Mouse (Mus musculus) heart, postnatal 0 days (tissue): Measurements from ENCODE around the gene Mecom. TPM values are rescaled to one million over a fixed set of nuclear protein-coding genes. Genes with fewer than 3 reads are reported as not detected.

Experiments used
- ATAC-seq: fragments of 200-750 bp; cut with Nextera tagmentation; 2 replicates; pipeline ENCODE4 v1.8.0; 2017; ENCODE audit warnings: low read depth, moderate number of reproducible peaks, moderate library complexity; ENCODE audit not compliant: insufficient read depth
- DNase-seq: peaks from one replicate; pipeline ENCODE4 v3.0.0-alpha.2; 2016; ENCODE audit warnings: low spot score
- H3K27ac ChIP-seq: fragments of 300-500 bp; sonication (generic); 2 replicates; pipeline ENCODE4 v1.5.1; 2014; ENCODE audit warnings: low read depth, mild to moderate bottlenecking
- H3K27me3 ChIP-seq: fragments of 300-500 bp; sonication (generic); 2 replicates; pipeline ENCODE4 v1.6.1; 2014; ENCODE audit warnings: low read length, mixed read lengths; ENCODE audit not compliant: control insufficient read depth, insufficient read depth
- H3K36me3 ChIP-seq: fragments of 300-500 bp; sonication (generic); replicated peaks from 2 replicates; pipeline ENCODE4 v1.6.1; 2014; ENCODE audit warnings: low read length, mixed read lengths; ENCODE audit not compliant: control insufficient read depth, insufficient read depth
- H3K4me1 ChIP-seq: fragments of 300-500 bp; sonication (generic); 2 replicates; pipeline ENCODE4 v1.6.1; 2014; ENCODE audit warnings: antibody characterized with exemption; ENCODE audit not compliant: control insufficient read depth, insufficient read depth
- H3K4me2 ChIP-seq: fragments of 300-500 bp; sonication (generic); 2 replicates; pipeline ENCODE4 v1.6.1; 2014; ENCODE audit warnings: low read depth, mild to moderate bottlenecking, low read length, moderate library complexity
- H3K4me3 ChIP-seq: fragments of 300-500 bp; sonication (generic); 2 replicates; pipeline ENCODE4 v1.5.1; 2014; ENCODE audit warnings: low read depth, low read length
- H3K9ac ChIP-seq: fragments of 300-500 bp; sonication (generic); replicated peaks from 2 replicates; pipeline ENCODE4 v1.6.1; 2014; ENCODE audit warnings: low read depth, low read length, mixed read lengths
- H3K9me3 ChIP-seq: fragments of 300-500 bp; sonication (generic); replicated peaks from 2 replicates; pipeline ENCODE4 v1.6.1; 2016; ENCODE audit warnings: low read length; ENCODE audit not compliant: control insufficient read depth
- CTCF ChIP-seq: IDR thresholded peaks from 2 replicates; pipeline ENCODE4 v1.5.1; 2016; ENCODE audit warnings: antibody characterized with exemption, control low read depth, low read depth
- EP300 ChIP-seq: IDR thresholded peaks from 2 replicates; pipeline ENCODE4 v1.6.1; 2016; ENCODE audit warnings: antibody characterized with exemption, low read depth
- WGBS: fragments of 180-500 bp; shearing (Covaris S2); extraction: QIAGEN DNeasy Blood & Tissue Kit; methylation state at CpG from one replicate; pipeline ENCODE4 v1.1.7; 2014; 5-methylcytosine and 5-hydroxymethylcytosine counted together
- polyA plus RNA-seq: library from polyadenylated mRNA; unstranded; fragments of >200 nt; fragmentation: Nextera tagmentation; extraction: Ambion mirVana; gene quantifications from 2 replicates; pipeline ENCODE4 v1.2.1, GENCODE M21; 2015
- total RNA-seq: library from RNA; depleted of rRNA; stranded (reverse); fragments of >200 nt; gene quantifications from 2 replicates; pipeline ENCODE4 v1.2.3, GENCODE M21; 2014; ENCODE audit warnings: low replicate concordance; rRNA removed

The Mecom gene
- total RNA-seq (18.9 and 29.6 TPM in 2 replicates), polyA plus RNA-seq (8.4 and 8.5 TPM in 2 replicates)

DNA sequence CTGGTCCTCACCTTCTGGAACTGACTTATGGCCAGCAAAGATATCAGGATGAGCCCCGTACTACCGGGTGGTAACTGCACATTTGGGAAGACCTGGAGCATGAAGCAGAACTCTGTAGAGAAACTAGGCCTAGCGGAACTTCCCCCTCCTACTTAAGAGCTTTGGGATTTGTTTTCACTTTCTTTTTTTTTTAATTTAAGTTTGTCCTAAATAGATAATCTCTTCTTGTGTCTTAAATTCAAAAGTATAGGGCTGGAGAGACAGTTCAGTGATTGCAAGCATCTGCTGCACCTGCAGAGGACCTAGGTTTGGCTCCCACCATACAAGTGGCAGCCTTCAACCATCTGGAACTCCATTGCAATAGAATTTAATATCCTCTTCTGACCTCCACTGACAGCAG lies at the start of gene Mecom:
Gene Mecom (minus strand): TSS at position 101 of the 400 bp plus-strand sequence.
- peak within 1 kb of the TSS; percentile 29 for H3K4me3 ChIP-seq
- no peak for ATAC-seq
- H3K27ac ChIP-seq, result peak within 1 kb of the TSS; percentile 74
- H3K27me3 ChIP-seq, result no peaks in the 10 kb centered on the region
- H3K4me1 ChIP-seq, result peaks cover 13% of the 10 kb centered on the region
- no peaks in the 10 kb centered on the region for H3K9me3 ChIP-seq
- no peaks in the 10 kb centered on the region for H3K36me3 ChIP-seq
- TF ChIP-seq EP300 (no peak), CTCF (no peak)
- 76% methylated on average over 3 of the region's 3 CpGs for WGBS
- H3K9ac ChIP-seq, result no peak within 1 kb of the TSS
- peak within 1 kb of the TSS; percentile 62 for H3K4me2 ChIP-seq
- DNase-seq, result no peak

DNA sequence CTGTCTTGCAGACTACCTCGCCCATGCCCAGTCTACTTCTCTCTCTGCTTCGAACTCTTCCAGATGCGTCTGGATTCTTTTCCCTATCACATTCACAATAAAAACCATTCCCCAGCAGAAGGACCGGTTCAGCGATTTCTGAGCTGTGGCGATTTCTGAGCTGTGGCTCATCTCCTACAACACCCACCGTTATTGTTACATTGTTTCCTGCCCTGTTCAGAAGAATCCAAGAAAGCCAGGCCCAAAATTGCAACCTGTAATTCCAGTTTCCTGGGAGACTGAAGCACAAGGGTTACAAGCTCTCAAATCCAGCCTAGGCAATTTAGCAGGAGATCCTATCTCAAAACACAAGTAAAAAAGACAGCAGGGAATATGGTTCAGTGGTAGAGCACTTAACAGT lies 49.5 kb upstream of the Mecom start:
- no peak overlapping the region for H3K4me2 ChIP-seq
- peaks cover 8% of the 10 kb centered on the region for H3K4me1 ChIP-seq
- no peaks in the 10 kb centered on the region for H3K27me3 ChIP-seq
- ATAC-seq (no peak), DNase-seq (no peak)
- no peaks in the 10 kb centered on the region for H3K36me3 ChIP-seq
- H3K9me3 ChIP-seq, result no peaks in the 10 kb centered on the region
- 89% methylated on average over 7 of the region's 7 CpGs for WGBS
- no peak overlapping the region for H3K27ac ChIP-seq
- no peak for TF ChIP-seq CTCF
- no peak for TF ChIP-seq EP300
- no peak overlapping the region for H3K4me3 ChIP-seq
- H3K9ac ChIP-seq, result no peak overlapping the region

GRCm38 (mm10) chr3:30595111-30595832 lies 47.5 kb upstream of the Mecom start:
- H3K4me2 ChIP-seq, result peak overlapping the region; percentile 89
- peak overlapping the region; percentile 36; the same call in 1 of the 2 replicates for H3K27ac ChIP-seq
- TF ChIP-seq CTCF, result no peak
- ATAC-seq (peak; percentile 54; the same call in 1 of the 2 replicates), DNase-seq (peak; percentile 27)
- H3K9me3 ChIP-seq, result no peaks in the 10 kb centered on the region
- peak overlapping the region; percentile 75 for H3K9ac ChIP-seq
- WGBS, result under 1% methylated on average over 55 of the region's 62 CpGs
- peak overlapping the region; percentile 64 for H3K4me3 ChIP-seq
- no peaks in the 10 kb centered on the region for H3K27me3 ChIP-seq
- no peaks in the 10 kb centered on the region for H3K36me3 ChIP-seq
- peaks cover 8% of the 10 kb centered on the region for H3K4me1 ChIP-seq

DNA sequence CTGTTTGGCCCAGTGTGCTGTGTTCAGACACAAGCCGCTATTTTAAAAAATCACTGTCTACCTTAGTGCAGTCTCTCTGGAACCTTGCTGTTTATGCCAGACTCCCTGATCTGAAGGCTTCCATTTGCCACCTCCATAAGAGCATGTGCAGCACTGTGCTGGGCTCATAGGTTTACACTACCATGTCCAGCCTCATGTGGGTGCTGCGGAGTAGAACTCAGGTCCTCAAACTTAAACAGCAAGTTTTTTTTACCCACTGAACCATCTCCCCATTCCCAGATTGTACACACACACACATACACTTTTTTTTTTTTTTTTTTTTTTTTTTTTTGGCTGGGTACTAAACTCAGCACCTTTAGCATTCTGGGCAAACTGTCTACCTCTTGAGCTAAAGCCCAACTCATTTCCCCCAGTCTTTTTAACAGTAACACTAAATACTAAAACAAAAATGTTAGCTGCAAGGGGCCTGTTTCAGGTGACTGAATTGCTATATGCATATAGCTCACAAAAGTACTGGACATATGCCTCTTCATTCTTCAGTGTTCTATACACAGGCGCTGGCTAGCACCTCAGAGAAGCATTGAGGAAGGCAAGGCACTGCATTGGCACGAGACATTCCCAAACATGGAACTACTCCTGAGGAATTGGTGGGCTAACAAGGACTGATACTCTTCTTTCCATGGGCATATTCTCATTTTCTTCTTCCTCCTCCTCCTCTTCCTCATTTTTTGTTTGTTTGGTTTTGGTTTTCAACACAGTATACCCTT lies 46.1 kb upstream of the Mecom start:
- H3K4me1 ChIP-seq, result no peaks in the 10 kb centered on the region
- ATAC-seq (no peak), DNase-seq (no peak)
- H3K36me3 ChIP-seq, result no peaks in the 10 kb centered on the region
- no peak overlapping the region for H3K9ac ChIP-seq
- TF ChIP-seq CTCF (peak; percentile 15; the same call in 1 of the 2 replicates), EP300 (no peak)
- WGBS, result 76% methylated on average over 4 of the region's 4 CpGs
- no peaks in the 10 kb centered on the region for H3K27me3 ChIP-seq
- no peaks in the 10 kb centered on the region for H3K9me3 ChIP-seq
- H3K4me3 ChIP-seq, result no peak overlapping the region
- no peak overlapping the region for H3K4me2 ChIP-seq
- H3K27ac ChIP-seq, result no peak overlapping the region

DNA sequence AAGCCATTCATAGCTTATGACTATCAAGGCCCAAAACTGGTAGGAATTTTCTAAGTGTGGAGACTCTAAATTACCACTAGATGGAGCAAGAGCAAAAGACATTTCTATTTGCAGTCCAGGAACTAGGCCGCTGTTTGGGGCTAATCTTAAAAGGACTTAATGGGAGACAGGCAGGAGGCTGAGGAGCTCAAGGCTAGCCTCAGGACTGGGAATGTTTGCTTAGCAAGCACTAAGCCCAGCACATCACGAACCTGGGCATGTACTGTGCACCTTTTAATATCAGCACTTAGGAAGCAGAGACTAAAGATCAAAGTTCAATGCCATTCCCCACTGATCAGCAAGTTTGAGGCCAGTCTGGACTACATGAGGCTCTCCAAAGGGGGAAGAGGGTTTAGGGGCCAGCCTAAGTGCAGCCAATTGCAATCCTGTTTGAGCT lies 44.6 kb upstream of the Mecom start:
- Histone ChIP-seq H3K9me3 (no peaks in the 10 kb centered on the region), H3K36me3 (no peaks in the 10 kb centered on the region), H3K4me1 (no peaks in the 10 kb centered on the region), H3K27ac (no peak overlapping the region), H3K27me3 (no peaks in the 10 kb centered on the region), H3K9ac (no peak overlapping the region), H3K4me2 (no peak overlapping the region), H3K4me3 (no peak overlapping the region)
- TF ChIP-seq CTCF (peak; percentile 69), EP300 (no peak)
- peak; percentile 32 for ATAC-seq
- DNase-seq, result peak; percentile 87
- 2% methylated on average over 2 of the region's 2 CpGs for WGBS
